Mouse (Mus musculus) MEL (cell line): ENCODE measurements around the gene 1520401A03Rik. TPM values are rescaled to one million over a fixed set of nuclear protein-coding genes. Genes with fewer than 3 reads are reported as not detected.

ENCODE experiments used
- DNase-seq: peaks from one replicate; pipeline ENCODE4 v3.0.0; 2011; ENCODE audit warnings: low read depth, low spot score
- H3K27ac ChIP-seq: 2 replicates; pipeline ENCODE4 v1.5.1; 2012; ENCODE audit warnings: low read depth, mild to moderate bottlenecking, control low read depth, low read length, moderate library complexity; ENCODE audit not compliant: control insufficient read depth
- H3K27me3 ChIP-seq, 2 experiments: fragments of 150-350 bp in 1 of 2; sonication (generic) in 1 of 2; 2 replicates each; pipeline ENCODE4 v1.6.1; 2012; ENCODE audit warnings: low read length in 2 of 2, mild to moderate bottlenecking in 2 of 2, improper control_type of control experiment in 1 of 2, moderate library complexity in 1 of 2; ENCODE audit not compliant: insufficient read depth in 2 of 2, control insufficient read depth in 1 of 2
- H3K36me3 ChIP-seq, 2 experiments: 2 replicates each; pipeline ENCODE4 v1.6.1; 2012 to 2014; ENCODE audit warnings: low read length in 2 of 2, improper control_type of control experiment in 1 of 2, inconsistent platforms in 1 of 2, mild to moderate bottlenecking in 1 of 2; ENCODE audit not compliant: insufficient read depth in 2 of 2, control insufficient read depth in 1 of 2
- H3K4me1 ChIP-seq, 2 experiments: fragments of 150-350 bp in 1 of 2; sonication (generic) in 1 of 2; 2 replicates each; pipeline ENCODE4 v1.6.1; 2012; ENCODE audit warnings: low read length in 2 of 2, improper control_type of control experiment in 1 of 2, mild to moderate bottlenecking in 1 of 2; ENCODE audit not compliant: insufficient read depth in 2 of 2, control insufficient read depth in 1 of 2
- H3K4me3 ChIP-seq, 2 experiments: fragments of 150-350 bp in 1 of 2; sonication (generic) in 1 of 2; 2 replicates each; pipeline ENCODE4 v1.5.1; 2012; ENCODE audit warnings: low read depth in 2 of 2, low read length in 2 of 2, mild to moderate bottlenecking in 2 of 2, moderate library complexity in 2 of 2, control low read depth in 1 of 2, improper control_type of control experiment in 1 of 2; ENCODE audit not compliant: control insufficient read depth in 1 of 2, insufficient read depth in 1 of 2
- H3K79me2 ChIP-seq: 2 replicates; pipeline ENCODE4 v1.6.1; 2012; ENCODE audit warnings: mild to moderate bottlenecking, low read length, moderate library complexity; ENCODE audit not compliant: control insufficient read depth, poor library complexity, insufficient read depth
- H3K9ac ChIP-seq: 2 replicates; pipeline ENCODE4 v1.6.1; 2012; ENCODE audit warnings: low read depth, mild to moderate bottlenecking, control low read depth, low read length, moderate library complexity; ENCODE audit not compliant: control insufficient read depth, poor library complexity, severe bottlenecking
- H3K9me3 ChIP-seq: fragments of 150-350 bp; sonication (generic); replicated peaks from 2 replicates; pipeline ENCODE4 v1.6.1; 2012; ENCODE audit warnings: mild to moderate bottlenecking, low read length, improper control_type of control experiment, moderate library complexity; ENCODE audit not compliant: insufficient read depth
- BHLHE40 ChIP-seq: IDR thresholded peaks from 2 replicates; pipeline ENCODE4 v1.6.1; 2012; ENCODE audit warnings: low read depth, mild to moderate bottlenecking, inconsistent platforms, low read length, improper control_type of control experiment, borderline replicate concordance
- CHD1 ChIP-seq: IDR thresholded peaks from 2 replicates; pipeline ENCODE4 v1.6.1; 2012; ENCODE audit warnings: low read depth, mild to moderate bottlenecking, inconsistent platforms, low read length, improper control_type of control experiment
- EP300 ChIP-seq, 2 experiments: IDR thresholded peaks; 2 replicates each; pipeline ENCODE4 v1.6.1; 2011; ENCODE audit warnings: improper control_type of control experiment in 2 of 2, low read length in 2 of 2, low read depth in 1 of 2, mild to moderate bottlenecking in 1 of 2
- ETS1 ChIP-seq: IDR thresholded peaks from 2 replicates; pipeline ENCODE4 v1.6.1; 2012; ENCODE audit warnings: low read depth, mild to moderate bottlenecking, inconsistent platforms, low read length, improper control_type of control experiment, moderate library complexity
- GABPA ChIP-seq: IDR thresholded peaks from 2 replicates; pipeline ENCODE4 v1.6.1; 2012; ENCODE audit warnings: low read depth, mild to moderate bottlenecking, inconsistent platforms, low read length, improper control_type of control experiment, moderate library complexity
- HCFC1 ChIP-seq: IDR thresholded peaks from 2 replicates; pipeline ENCODE4 v1.6.1; 2012; ENCODE audit warnings: low read depth, mild to moderate bottlenecking, inconsistent platforms, low read length, improper control_type of control experiment, moderate library complexity
- KAT2A ChIP-seq: conservative IDR thresholded peaks from 2 replicates; pipeline ENCODE4 v1.6.1; 2012; ENCODE audit warnings: low read depth, low read length, improper control_type of control experiment, inconsistent platforms
- MAFK ChIP-seq: IDR thresholded peaks from 2 replicates; pipeline ENCODE4 v1.6.1; 2011; ENCODE audit warnings: low read depth, mild to moderate bottlenecking, low read length, improper control_type of control experiment, borderline replicate concordance
- MAX ChIP-seq: IDR thresholded peaks from 2 replicates; pipeline ENCODE4 v1.6.1; 2011; ENCODE audit warnings: low read length, improper control_type of control experiment
- MAZ ChIP-seq: IDR thresholded peaks from 2 replicates; pipeline ENCODE4 v1.6.1; 2012; ENCODE audit warnings: low read depth, mild to moderate bottlenecking, inconsistent platforms, low read length, improper control_type of control experiment
- MEF2A ChIP-seq: IDR thresholded peaks from 2 replicates; pipeline ENCODE4 v1.6.1; 2014; ENCODE audit warnings: low read depth, mild to moderate bottlenecking, inconsistent platforms, low read length, improper control_type of control experiment; ENCODE audit not compliant: poor library complexity, insufficient replicate concordance, severe bottlenecking; ENCODE audit errors: extremely low read depth
- MXI1 ChIP-seq: IDR thresholded peaks from 2 replicates; pipeline ENCODE4 v1.6.1; 2011; ENCODE audit warnings: mild to moderate bottlenecking, low read depth, low read length, improper control_type of control experiment
- MYC ChIP-seq: IDR thresholded peaks from 2 replicates; pipeline ENCODE4 v1.6.1; 2011; ENCODE audit warnings: low read depth, mild to moderate bottlenecking, low read length, improper control_type of control experiment, moderate library complexity
- POLR2A ChIP-seq, 2 experiments: IDR thresholded peaks; 2 replicates each; pipeline ENCODE4 v1.6.1; 2011 to 2012; ENCODE audit warnings: low read length in 2 of 2, mild to moderate bottlenecking in 2 of 2, control low read depth in 1 of 2, improper control_type of control experiment in 1 of 2, low read depth in 1 of 2, moderate library complexity in 1 of 2; ENCODE audit not compliant: control insufficient read depth in 1 of 2, insufficient read depth in 1 of 2, poor library complexity in 1 of 2
- POLR2AphosphoS2 ChIP-seq: IDR thresholded peaks from 2 replicates; pipeline ENCODE4 v1.6.1; 2011; ENCODE audit warnings: low read length, improper control_type of control experiment
- RCOR1 ChIP-seq: IDR thresholded peaks from 2 replicates; pipeline ENCODE4 v1.6.1; 2012; ENCODE audit warnings: low read depth, mild to moderate bottlenecking, inconsistent platforms, low read length, improper control_type of control experiment
- SMC3 ChIP-seq: IDR thresholded peaks from 2 replicates; pipeline ENCODE4 v1.6.1; 2011; ENCODE audit warnings: low read depth, low read length, improper control_type of control experiment
- TAL1 ChIP-seq: IDR thresholded peaks from 2 replicates; pipeline ENCODE4 v1.6.1; 2012; ENCODE audit warnings: mild to moderate bottlenecking, inconsistent platforms, low read length, moderate library complexity, mixed read lengths
- TCF12 ChIP-seq: IDR thresholded peaks from 2 replicates; pipeline ENCODE4 v1.6.1; 2014; ENCODE audit warnings: low read depth, mild to moderate bottlenecking, inconsistent platforms, low read length, improper control_type of control experiment, moderate library complexity
- UBTF ChIP-seq: IDR thresholded peaks from 2 replicates; pipeline ENCODE4 v1.6.1; 2012; ENCODE audit warnings: low read depth, mild to moderate bottlenecking, inconsistent platforms, low read length, improper control_type of control experiment, moderate library complexity, borderline replicate concordance; ENCODE audit not compliant: insufficient read depth
- ZMIZ1 ChIP-seq: IDR thresholded peaks from 2 replicates; pipeline ENCODE4 v1.6.1; 2012; ENCODE audit warnings: low read depth, mild to moderate bottlenecking, inconsistent platforms, low read length, improper control_type of control experiment, moderate library complexity
- polyA plus RNA-seq, 2 experiments: library from polyadenylated mRNA; stranded (reverse) in 1 of 2; unstranded in 1 of 2; fragments of >175 nt in 1 of 2; fragments of >200 nt in 1 of 2; gene quantifications; 2 replicates each; pipeline versions ENCODE4 v1.2.1 to v1.2.4; 2012; ENCODE audit warnings: low replicate concordance in 2 of 2, low read depth in 1 of 2; ENCODE audit not compliant: insufficient read length in 2 of 2, insufficient read depth in 1 of 2, missing spikeins in 1 of 2
- total RNA-seq: library from RNA; depleted of rRNA; stranded (reverse); fragments of 300-350 nt; gene quantifications from 2 replicates; pipeline ENCODE4 v1.2.3, GENCODE M21; 2012

Gene 1520401A03Rik
- total and polyA plus RNA-seq, 3 experiments: not detected

DNA sequence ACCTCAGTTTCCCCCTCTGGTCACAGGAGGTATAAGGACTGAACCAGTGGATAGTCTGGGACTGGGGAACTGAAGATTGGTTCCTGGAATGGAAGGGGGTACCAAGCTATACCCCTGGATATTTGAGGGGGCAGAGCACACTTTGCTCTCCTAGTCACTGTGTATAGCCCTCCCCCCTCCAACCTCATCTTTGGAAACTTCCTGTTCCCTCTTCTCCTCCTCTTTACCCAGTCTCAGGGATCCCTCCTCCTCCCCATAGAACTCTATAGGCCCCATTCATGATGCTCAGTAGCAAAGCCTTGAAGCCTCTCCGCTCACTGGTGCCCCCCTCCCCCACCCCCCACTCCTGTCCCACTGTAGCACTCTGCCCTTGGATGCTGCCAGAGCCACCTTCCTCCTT lies 3.1 kb downstream of the 1520401A03Rik start:
- H3K27me3 ChIP-seq: peaks cover 2 to 3% of the 10 kb centered on the region in 2 experiments; a peak in 3 of 4 replicates
- TF ChIP-seq MAZ (no peak), CHD1 (no peak), HCFC1 (no peak), EP300 (IDR thresholded peaks at IDR 0.05; ENCODE audit: low read depth in 1 of 2, low read length in 2 of 2) (no peak), BHLHE40 (no peak), POLR2AphosphoS2 (no peak), ZMIZ1 (no peak), UBTF (no peak)
- H3K9ac ChIP-seq: no peak overlapping the region
- H3K9me3 ChIP-seq: no peaks in the 10 kb centered on the region
- H3K4me3 ChIP-seq: no peak overlapping the region
- H3K4me1 ChIP-seq: no peaks in the 10 kb centered on the region
- no peaks in the 10 kb centered on the region for H3K36me3 ChIP-seq
- no peaks in the 10 kb centered on the region for H3K79me2 ChIP-seq
- H3K27ac ChIP-seq: no peak overlapping the region
- DNase-seq: no peak

DNA sequence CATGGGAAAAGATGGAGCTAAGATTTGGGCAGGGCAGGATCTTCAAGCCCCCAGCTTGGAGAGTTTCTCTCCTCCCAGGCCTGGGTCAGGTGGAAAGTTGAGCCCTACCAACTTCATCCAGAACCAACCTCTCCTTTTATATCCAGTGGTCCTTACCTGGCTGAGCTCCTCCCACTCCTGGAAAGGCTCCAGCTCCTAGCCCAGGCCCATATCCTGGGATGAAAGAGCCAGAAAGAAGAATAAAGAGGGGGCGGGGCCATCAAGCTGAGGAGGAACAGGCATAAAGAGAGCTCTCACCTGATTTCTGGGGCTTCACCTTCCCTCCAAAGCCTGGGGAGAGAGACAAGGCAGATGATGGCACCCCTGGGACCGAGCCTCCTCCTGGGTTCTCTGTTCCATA lies 5.6 kb downstream of the 1520401A03Rik start:
- no peaks in the 10 kb centered on the region for H3K36me3 ChIP-seq
- peaks cover 11 to 12% of the 10 kb centered on the region in 2 experiments for H3K27me3 ChIP-seq
- H3K27ac ChIP-seq: no peak overlapping the region
- H3K4me3 ChIP-seq: no peak overlapping the region
- no peaks in the 10 kb centered on the region for H3K4me1 ChIP-seq
- H3K79me2 ChIP-seq: no peaks in the 10 kb centered on the region
- no peak overlapping the region for H3K9ac ChIP-seq
- no peak for DNase-seq
- H3K9me3 ChIP-seq: no peaks in the 10 kb centered on the region
- TF ChIP-seq TAL1 (no peak), GABPA (no peak), KAT2A (no peak), MYC (no peak), TCF12 (no peak), ZMIZ1 (no peak), MXI1 (no peak), UBTF (no peak), MAFK (no peak), POLR2A (IDR thresholded peaks at IDR 0.05; ENCODE audit: control insufficient read depth in 1 of 2, insufficient read depth in 1 of 2, low read depth in 1 of 2, low read length in 2 of 2, poor library complexity in 1 of 2) (no peak), MEF2A (no peak), ETS1 (no peak), MAX (no peak), HCFC1 (no peak), SMC3 (no peak), RCOR1 (no peak)
